Mouse (Mus musculus) spleen, adult 18-20 months (tissue): Measurements from ENCODE around the gene Shprh.
"Not testable (repeated sequence)": the region's sequence is repeated elsewhere in the genome, so short reads cannot be mapped to it uniquely, and the experiment has no call there.

Source experiments
- DNase-seq, 2 experiments: peaks; one replicate each; pipeline ENCODE4 v3.0.0; 2022; ENCODE audit warnings: mixed read lengths in 2 of 2

The Shprh gene

DNA sequence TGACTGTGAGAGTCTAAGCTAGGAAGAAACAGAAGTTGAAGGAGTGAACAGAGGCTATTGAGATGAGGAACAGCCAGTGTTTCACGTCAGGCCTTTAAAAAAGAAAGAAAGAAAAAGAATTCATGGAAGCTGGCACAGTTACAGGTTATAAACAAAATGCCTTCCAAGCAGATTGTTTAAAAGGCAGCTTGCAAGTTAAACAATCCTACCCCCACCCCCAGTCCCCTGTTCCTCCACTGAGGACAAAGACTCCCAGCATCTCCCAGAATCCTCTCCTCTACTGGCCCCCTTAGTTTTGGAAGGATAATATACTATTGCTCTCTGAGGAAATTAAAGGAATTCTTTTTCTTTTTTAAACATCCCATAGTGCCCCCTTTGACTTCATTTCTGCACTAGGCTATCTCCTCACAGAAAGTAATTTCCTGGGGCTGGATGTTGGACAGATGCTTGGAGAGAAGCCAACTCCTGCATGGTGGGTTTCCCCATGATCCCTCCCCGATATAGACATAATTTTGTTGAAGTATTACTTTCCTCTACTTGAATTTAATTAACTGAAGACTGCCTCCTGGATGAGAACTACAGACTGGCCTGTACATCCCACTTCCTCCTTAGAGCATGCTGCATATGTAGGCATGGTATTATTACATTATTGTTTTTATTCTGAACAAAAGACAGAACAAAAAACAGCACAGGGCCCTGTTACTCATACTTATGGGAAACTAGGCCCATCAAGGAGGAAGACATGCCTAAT, 101.2 kb downstream of the Shprh start:
- no peak for DNase-seq

DNA sequence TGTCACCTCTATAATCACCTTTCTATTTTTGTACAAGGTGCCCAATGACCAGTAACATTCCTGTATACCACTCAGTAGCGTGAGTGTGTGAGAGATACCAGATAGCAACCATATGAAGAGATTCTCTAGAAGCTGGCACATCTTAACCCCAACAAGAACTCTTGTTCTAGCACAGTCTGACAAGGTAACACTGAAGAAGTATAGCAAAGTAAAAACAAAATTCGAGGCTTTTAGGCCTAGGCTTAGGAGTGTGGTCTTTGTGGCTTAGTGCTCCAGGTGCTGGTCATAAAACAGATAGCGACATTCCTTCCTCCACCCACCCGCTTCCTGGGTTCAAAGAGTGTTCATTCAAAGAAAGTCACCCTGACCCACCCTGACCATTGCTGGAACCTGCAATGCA, 104.4 kb downstream of the Shprh start:
- DNase-seq: not testable (repeated sequence)

DNA sequence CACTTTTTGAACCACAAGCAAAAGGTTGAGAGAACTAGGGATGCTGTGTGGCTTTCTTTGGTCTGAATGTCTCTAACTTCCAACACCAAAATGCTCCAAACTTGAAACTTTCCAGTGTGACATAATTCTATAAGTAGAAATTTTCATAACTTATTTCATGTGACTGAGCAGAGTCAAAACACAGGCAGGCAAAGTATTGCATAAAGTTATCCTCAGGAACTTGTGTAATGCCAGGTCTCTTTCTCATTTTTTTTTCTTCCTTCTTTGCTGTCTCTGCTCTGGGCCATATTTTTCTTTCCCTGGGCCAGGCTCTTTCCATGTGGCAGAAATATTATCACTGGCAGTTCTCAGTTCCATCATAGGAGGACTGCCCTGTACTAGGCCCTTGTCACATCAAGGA, 110.9 kb downstream of the Shprh start:
- DNase-seq: no peak

DNA sequence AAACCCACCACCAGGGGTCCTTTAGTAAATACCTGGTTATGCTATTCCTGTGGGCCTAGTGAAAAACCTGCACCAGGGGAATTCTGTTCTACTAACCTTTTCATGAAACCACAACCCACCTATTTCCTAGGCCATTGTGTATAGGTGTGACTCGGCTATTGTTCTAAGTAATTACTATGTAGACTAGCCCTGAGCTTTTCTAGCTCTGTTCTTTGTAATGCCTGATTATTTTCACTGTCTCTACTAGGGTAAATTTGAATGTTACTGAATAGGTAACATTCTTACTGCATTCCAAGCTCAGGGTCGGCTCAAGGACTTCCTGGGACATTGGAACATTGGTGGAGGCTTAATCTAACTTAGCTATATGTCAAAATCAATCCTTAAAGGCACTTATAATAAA, 113.1 kb downstream of the Shprh start:
- not testable (repeated sequence) for DNase-seq

DNA sequence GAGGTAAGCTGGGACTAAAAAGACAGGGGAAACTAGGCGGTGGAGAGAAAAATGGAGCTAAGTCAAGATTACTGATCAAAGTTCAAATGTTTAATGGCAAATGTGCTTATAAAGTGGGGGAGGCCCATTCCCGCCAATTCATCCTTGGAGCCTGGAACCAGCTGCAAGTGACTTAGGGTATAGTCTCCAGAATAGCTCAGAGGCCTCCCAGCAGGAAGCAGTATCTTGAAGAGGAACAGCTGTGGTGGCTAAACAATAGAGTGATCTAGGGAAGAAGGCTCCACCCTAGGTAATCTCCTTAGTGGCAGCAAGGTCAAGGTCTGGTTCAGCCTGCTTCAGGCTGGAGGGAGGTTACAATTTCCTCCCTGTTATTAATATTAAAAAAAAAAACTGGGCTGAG, 114.6 kb downstream of the Shprh start:
- not testable (repeated sequence) for DNase-seq
